Mouse (Mus musculus): ENCODE data around the gene Gm4141. TPM values are rescaled to one million over a fixed set of nuclear protein-coding genes. Genes with fewer than 3 reads are reported as not detected.
"Not testable (repeated sequence)": the region's sequence is repeated elsewhere in the genome, so short reads cannot be mapped to it uniquely, and the experiment has no call there.

Gene Gm4141
- not detected for total RNA-seq (2021)
- long read RNA-seq, experiment 1 = 0 reads
- long read RNA-seq, experiment 2 = 0 reads

- intact Hi-C loops (cut with DNase I); H3K4me3 ChIP-seq; H3K27ac ChIP-seq; DNase-seq (ENCODE audit: extremely low spot score in 1 of 2, low spot score in 2 of 2): not testable (repeated sequence)
These were observed at the start of gene Gm4141 for GRCm38 (mm10) chr7:20576141-20576540. Gm4141 (minus strand) TSS chr7:20576241.

GRCm38 (mm10) chr7:20598921-20599320 is 22.9 kb upstream of the Gm4141 start, which contains the start of gene Gm4513:
Gm4513 (minus strand) TSS chr7:20599021.
- H3K27ac ChIP-seq; DNase-seq (ENCODE audit: extremely low spot score in 1 of 2, low spot score in 2 of 2); intact Hi-C loops (cut with DNase I); H3K4me3 ChIP-seq: not testable (repeated sequence)

DNA sequence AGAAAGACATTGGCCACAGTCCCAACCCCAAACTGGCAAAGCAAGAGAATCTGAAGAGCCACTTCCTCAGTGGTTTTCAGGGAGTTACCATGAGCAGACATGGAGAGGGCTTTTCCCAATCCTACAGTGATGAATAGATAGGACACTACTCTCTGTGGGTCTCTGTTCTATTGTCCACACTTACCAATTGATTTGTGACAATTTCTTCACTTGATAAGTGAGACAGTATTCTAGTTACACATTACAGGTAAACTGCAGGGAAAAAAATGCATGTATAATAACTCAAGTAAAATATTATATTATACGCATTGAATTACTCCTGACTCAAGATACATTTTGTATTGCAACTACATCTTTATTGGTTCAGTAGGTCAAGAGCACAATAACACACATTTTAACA is 30.4 kb downstream of the Gm4141 start, which contains the start of gene Gm5726:
Gene Gm5726, minus strand, starts transcription at position 101 of the 400 bp plus-strand sequence.
- DNase-seq (ENCODE audit: extremely low spot score in 1 of 2, low spot score in 2 of 2); H3K27ac ChIP-seq; intact Hi-C loops (cut with DNase I); H3K4me3 ChIP-seq: not testable (repeated sequence)

- H3K27ac ChIP-seq; H3K4me3 ChIP-seq; intact Hi-C loops (cut with DNase I); DNase-seq (ENCODE audit: extremely low spot score in 1 of 2, low spot score in 2 of 2): not testable (repeated sequence)
These were observed 42.5 kb downstream of the Gm4141 start, which contains the start of gene Vmn1r104 for GRCm38 (mm10) chr7:20533537-20533936. Vmn1r104 (plus strand) TSS chr7:20533837.

Other genes starting within 250 kb of the Gm4141 start
- not detected for gene Gm4133, start 242.2 kb downstream of the Gm4141 start, total RNA-seq (2021)
- gene Gm5728, start 200.8 kb downstream of the Gm4141 start, total RNA-seq (2021) = not detected
- gene Vmn1r100, start 158.3 kb downstream of the Gm4141 start, total RNA-seq (2021) = not detected
- not detected for gene Vmn1r101, start 133.6 kb downstream of the Gm4141 start, total RNA-seq (2021)
- not detected for gene Gm10670, start 101.3 kb downstream of the Gm4141 start, total RNA-seq (2021)
- not detected for gene Vmn1r103, start 65.7 kb downstream of the Gm4141 start, total RNA-seq (2021)
- gene Vmn1r104, start 42.4 kb downstream of the Gm4141 start, total RNA-seq (2021) = not detected
- not detected for gene Gm5726, start 30.5 kb downstream of the Gm4141 start, total RNA-seq (2021)
- gene Gm4513, start 22.8 kb upstream of the Gm4141 start, total RNA-seq (2021) = not detected
- not detected for gene Vmn1r107, start 92.7 kb upstream of the Gm4141 start, total RNA-seq (2021)
- gene Vmn1r111, start 127.0 kb upstream of the Gm4141 start, total RNA-seq (2021) = not detected
- not detected for gene Gm10668, start 154.4 kb upstream of the Gm4141 start, total RNA-seq (2021)
- gene Vmn1r112, start 194.9 kb upstream of the Gm4141 start, total RNA-seq (2021) = not detected
- gene Vmn1r113, start 211.0 kb upstream of the Gm4141 start, total RNA-seq (2021) = not detected
- not detected for gene Vmn1r114, start 235.9 kb upstream of the Gm4141 start, total RNA-seq (2021)

Measured in left cerebral cortex, adult 2 months (tissue).